Mouse (Mus musculus): ENCODE results near the gene Gcn1l1.

The Gcn1l1 gene

GRCm38 (mm10) chr5:115652681-115653575 lies 87.9 kb downstream of the Gcn1l1 start:
- DNase-seq (ENCODE audit: low read depth in 2 of 2, low spot score in 2 of 2) = peak; percentile 99 to 100

DNA sequence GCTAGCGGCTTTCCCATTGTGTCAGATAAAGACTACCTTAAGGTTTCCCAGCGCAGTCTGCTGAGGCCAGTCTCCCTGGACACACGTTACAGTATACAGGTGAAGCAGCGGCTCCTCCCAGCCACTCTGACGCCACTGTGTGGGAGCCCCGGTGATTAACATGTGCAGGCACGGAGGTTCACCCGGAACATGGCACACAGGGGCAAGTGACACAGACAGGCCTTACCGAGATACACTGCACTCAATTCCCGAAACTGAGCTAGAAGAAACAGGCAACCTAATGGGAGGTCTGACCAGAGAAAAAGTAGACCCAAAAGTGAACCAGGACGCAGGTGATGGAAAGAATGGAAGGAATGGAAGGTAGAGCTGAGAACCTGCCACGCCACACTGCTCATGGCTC lies 88.7 kb downstream of the Gcn1l1 start:
- DNase-seq (ENCODE audit: low read depth in 2 of 2, low spot score in 2 of 2) = no peak

DNA sequence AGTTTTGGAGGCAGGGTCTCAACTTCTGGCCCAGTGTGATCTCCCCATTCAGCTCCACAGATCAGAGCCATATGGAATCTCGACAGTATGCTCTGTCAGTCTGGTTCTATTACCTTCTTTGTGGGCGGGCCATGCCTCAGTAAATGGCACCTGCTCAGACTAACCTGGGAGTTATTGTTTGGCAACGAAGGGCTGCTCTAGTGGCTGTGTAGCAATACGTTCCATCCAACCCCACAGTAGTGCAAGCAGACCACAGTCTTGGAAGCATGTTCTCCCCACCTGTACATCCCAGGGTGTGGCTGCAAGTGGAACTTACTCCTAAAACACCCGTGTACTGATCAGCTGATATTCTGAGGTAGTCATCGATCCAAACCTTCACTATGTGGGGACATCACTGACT lies 91.6 kb downstream of the Gcn1l1 start:
- DNase-seq (ENCODE audit: low read depth in 2 of 2, low spot score in 2 of 2) = no peak

DNA sequence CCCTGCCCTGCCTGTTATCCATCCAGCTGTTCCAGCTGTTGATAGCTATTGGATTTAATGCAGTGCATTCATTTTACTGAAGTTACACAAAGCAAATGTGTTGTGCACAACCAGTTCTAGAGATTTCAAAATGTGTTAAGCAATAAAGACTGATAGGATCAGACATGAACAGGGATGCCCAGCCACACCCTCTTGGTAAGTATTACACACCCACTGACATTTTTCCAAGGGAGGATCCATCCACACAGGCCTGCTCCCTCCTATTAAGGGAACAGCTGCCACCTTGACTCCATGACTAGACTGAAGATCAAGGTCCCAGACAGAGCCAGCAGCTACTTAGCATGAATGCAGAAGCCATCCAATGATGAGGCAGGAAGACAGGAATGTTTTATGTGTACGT lies 92.2 kb downstream of the Gcn1l1 start:
- no peak for DNase-seq (ENCODE audit: low read depth in 2 of 2, low spot score in 2 of 2)

DNA sequence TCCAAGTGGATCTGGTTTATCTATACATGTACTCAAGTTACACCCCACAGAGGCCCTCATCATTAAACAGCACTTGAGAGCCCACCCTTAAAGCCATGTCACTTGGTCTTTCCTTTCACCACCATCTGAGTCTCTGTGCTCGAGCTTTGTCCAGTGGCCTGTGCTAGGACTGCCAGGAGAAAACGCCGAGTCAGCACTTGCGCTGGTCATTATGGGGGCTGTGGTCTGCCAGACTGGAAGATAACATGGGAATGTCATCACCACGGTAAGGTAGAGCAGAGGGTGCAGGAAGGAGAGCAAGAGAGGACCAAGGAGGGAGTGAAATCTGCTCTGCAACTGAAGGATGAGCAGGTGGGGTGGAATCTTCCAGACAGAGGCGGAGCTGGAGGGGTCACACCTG lies 93.3 kb downstream of the Gcn1l1 start:
- no peak for DNase-seq (ENCODE audit: low read depth in 2 of 2, low spot score in 2 of 2)

DNA sequence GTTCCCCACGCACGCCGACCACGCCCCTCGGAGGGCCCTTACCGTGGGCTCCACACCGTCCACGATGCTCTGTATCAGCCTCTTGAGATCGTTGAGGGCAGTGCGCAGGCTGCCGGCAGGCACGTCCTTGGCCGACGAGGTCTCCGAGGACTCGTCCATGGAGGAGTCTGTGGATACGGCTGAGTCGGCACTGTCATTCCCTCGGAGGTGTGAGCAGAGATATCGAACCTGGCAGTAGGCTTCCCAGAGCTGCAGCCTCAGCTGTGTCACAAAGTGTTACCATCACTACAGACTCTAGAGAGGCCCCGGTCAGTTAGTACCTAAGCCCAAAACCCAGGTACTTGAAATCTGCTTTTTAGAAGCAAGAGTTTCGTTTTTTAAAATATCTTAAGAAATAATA lies 97.6 kb downstream of the Gcn1l1 start:
- DNase-seq (ENCODE audit: low read depth in 2 of 2, low spot score in 2 of 2) = no peak

DNA sequence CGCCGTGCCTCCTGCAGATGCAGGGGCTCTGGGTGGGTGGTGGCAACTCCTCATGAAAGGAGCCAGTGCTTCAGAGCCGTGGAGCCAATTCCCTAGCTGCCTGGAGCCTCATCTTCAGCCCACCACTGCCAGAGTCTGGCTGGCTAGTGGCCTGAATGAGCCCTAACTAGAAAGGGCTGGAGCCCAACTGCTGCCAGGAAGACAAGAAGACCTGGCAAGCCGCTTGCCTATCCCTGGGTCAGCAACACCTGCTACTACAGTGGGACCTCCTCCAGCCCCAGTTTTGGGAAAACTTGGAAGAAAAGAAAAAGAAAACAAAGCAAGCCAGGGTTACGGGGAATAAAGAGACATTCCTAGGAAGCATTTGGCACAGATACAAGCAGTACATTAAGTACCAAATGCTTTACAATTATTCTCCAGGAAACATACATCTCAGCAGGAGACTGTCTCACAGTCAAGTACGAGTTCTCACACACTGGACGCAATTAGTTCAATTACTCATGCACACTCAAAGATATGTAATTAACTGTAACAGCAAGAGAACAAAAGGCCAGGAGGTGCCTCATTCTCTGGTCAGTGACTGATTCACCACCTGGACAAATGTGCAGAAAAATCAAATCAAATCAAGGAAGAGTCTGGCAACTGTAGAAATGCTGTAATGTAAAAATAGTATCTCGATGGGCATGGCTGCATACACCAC lies 101.5 kb downstream of the Gcn1l1 start:
- no peak for DNase-seq (ENCODE audit: low read depth in 2 of 2, low spot score in 2 of 2)

- DNase-seq (ENCODE audit: low read depth in 2 of 2, low spot score in 2 of 2) = no peak
These were observed 102.2 kb downstream of the Gcn1l1 start for GRCm38 (mm10) chr5:115667210-115667609.

- DNase-seq (ENCODE audit: low read depth in 2 of 2, low spot score in 2 of 2) = no peak
These were observed 102.8 kb downstream of the Gcn1l1 start for GRCm38 (mm10) chr5:115667894-115668293.

GRCm38 (mm10) chr5:115668986-115669385 lies 103.9 kb downstream of the Gcn1l1 start:
- no peak for DNase-seq (ENCODE audit: low read depth in 2 of 2, low spot score in 2 of 2)

DNA sequence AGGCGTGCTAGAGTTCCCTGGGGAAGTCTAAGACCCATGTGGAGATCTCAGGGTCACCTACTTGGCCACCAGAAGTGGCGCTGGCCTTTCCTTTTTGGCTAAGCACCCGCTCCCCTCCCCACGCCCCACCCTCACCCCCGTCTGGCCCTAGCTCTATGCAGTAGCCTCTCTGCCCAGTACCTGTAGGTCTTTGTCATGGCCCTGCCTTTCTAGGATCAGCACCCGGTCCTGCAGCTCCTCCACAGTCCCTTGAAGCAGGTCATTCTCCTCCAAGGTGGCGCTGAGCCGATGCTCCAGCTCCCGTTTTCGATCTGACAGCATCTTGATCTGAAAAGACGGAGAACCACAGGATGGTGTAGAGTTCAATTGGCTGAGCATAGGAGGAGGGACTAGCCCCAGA lies 104.9 kb downstream of the Gcn1l1 start:
- no peak for DNase-seq (ENCODE audit: low read depth in 2 of 2, low spot score in 2 of 2)

- DNase-seq (ENCODE audit: low read depth in 2 of 2, low spot score in 2 of 2) = no peak
These were observed 105.4 kb downstream of the Gcn1l1 start for GRCm38 (mm10) chr5:115670406-115670805.

- no peak for DNase-seq (ENCODE audit: low read depth in 2 of 2, low spot score in 2 of 2)
These were observed 106.8 kb downstream of the Gcn1l1 start for GRCm38 (mm10) chr5:115671846-115672245.
